Mouse (Mus musculus) liver, embryonic 13.5 days (tissue): ENCODE measurements around the gene St7l. TPM values are rescaled to one million over a fixed set of nuclear protein-coding genes. Genes with fewer than 3 reads are reported as not detected.

Experiments
- ATAC-seq: fragments of 200-750 bp; cut with Nextera tagmentation; 2 replicates; pipeline ENCODE4 v1.8.0; 2017; ENCODE audit warnings: low read depth, mild to moderate bottlenecking, moderate number of reproducible peaks, moderate library complexity
- DNase-seq: peaks from one replicate; pipeline ENCODE4 v3.0.0; 2022
- H3K27ac ChIP-seq: fragments of 300-500 bp; sonication (generic); 2 replicates; pipeline ENCODE4 v1.5.1; 2015; ENCODE audit warnings: moderate library complexity, mild to moderate bottlenecking, inconsistent platforms
- H3K27me3 ChIP-seq: fragments of 300-500 bp; sonication (generic); 2 replicates; pipeline ENCODE4 v1.6.1; 2015; ENCODE audit warnings: mild to moderate bottlenecking, inconsistent platforms
- H3K36me3 ChIP-seq: fragments of 300-500 bp; sonication (generic); 2 replicates; pipeline ENCODE4 v1.6.1; 2015; ENCODE audit warnings: mild to moderate bottlenecking, inconsistent platforms
- H3K4me1 ChIP-seq: fragments of 300-500 bp; sonication (generic); replicated peaks from 2 replicates; pipeline ENCODE4 v1.6.1; 2015; ENCODE audit warnings: inconsistent platforms
- H3K4me2 ChIP-seq: fragments of 300-500 bp; sonication (generic); 2 replicates; pipeline ENCODE4 v1.6.1; 2015; ENCODE audit warnings: inconsistent platforms, mild to moderate bottlenecking, moderate library complexity
- H3K4me3 ChIP-seq: fragments of 300-500 bp; sonication (generic); replicated peaks from 2 replicates; pipeline ENCODE4 v1.5.1; 2015; ENCODE audit warnings: mild to moderate bottlenecking, inconsistent platforms
- H3K9ac ChIP-seq: fragments of 300-500 bp; sonication (generic); 2 replicates; pipeline ENCODE4 v1.6.1; 2015; ENCODE audit warnings: mild to moderate bottlenecking, inconsistent platforms
- H3K9me3 ChIP-seq: fragments of 300-500 bp; sonication (generic); replicated peaks from 2 replicates; pipeline ENCODE4 v1.6.1; 2016; ENCODE audit warnings: inconsistent platforms
- WGBS: fragments of 180-500 bp; shearing (Covaris S2); methylation state at CpG from one replicate; pipeline ENCODE4 v1.1.7; 2015; ENCODE audit not compliant: insufficient replicate concordance; 5-methylcytosine and 5-hydroxymethylcytosine counted together
- polyA plus RNA-seq: library from polyadenylated mRNA; unstranded; fragments of >200 nt; fragmentation: Nextera tagmentation; extraction: Ambion mirVana; gene quantifications from 2 replicates; pipeline ENCODE4 v1.2.1, GENCODE M21; 2015

Gene St7l
- polyA plus RNA-seq, 1 experiment from 2014 or later, result 11.4 TPM

DNA sequence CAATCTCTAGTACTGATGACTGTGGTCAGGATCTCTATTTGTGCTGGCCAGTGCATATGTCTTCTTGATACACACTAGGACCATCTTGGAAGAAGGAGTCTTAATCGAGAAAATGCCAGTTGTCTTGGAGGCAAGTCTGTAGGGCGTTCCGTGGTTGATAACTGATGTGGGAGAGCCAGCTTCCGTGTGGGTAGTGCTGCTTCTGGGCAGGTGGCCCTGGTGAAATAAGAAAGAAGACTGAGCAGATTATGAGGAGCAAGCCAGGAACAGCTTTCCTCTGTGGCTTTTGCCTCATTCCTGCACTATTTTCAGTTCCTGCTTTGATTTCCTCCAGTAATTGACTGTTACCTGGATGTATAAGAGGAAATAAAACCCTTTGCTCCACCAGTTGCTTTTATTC is 41.6 kb downstream of the St7l start:
- Histone ChIP-seq H3K4me1 (no peaks in the 10 kb centered on the region), H3K4me2 (no peak overlapping the region), H3K27me3 (no peaks in the 10 kb centered on the region), H3K27ac (no peak overlapping the region), H3K9ac (no peak overlapping the region), H3K36me3 (no peaks in the 10 kb centered on the region), H3K9me3 (no peaks in the 10 kb centered on the region), H3K4me3 (no peak overlapping the region)
- ATAC-seq (no peak), DNase-seq (no peak)
- WGBS, result 68% methylated on average over 4 of the region's 4 CpGs

DNA sequence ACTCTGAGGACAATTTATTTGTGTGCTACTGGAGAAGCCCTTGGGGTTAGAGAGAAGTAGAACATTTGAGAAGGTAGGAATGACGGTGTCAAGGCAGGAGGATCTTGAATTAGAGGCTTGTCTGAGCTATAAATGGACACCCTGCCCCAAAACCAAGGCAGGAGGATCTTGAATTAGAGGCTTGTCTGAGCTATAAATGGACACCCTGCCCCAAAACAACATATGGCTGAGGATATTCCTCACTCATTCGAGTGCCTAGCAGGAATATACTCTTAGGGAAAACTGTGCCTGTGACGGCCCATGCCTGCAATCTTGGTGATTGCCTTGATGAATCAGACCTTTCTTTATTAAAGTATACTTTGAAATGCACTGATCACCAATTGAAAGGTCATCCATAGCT is 42.2 kb downstream of the St7l start:
- H3K27me3 ChIP-seq, result no peaks in the 10 kb centered on the region
- DNase-seq, result no peak
- no peak overlapping the region for H3K9ac ChIP-seq
- WGBS, result 72% methylated on average over 3 of the region's 3 CpGs
- ATAC-seq, result no peak
- no peak overlapping the region for H3K4me3 ChIP-seq
- H3K4me1 ChIP-seq, result no peaks in the 10 kb centered on the region
- H3K9me3 ChIP-seq, result no peaks in the 10 kb centered on the region
- H3K27ac ChIP-seq, result no peak overlapping the region
- no peak overlapping the region for H3K4me2 ChIP-seq
- no peaks in the 10 kb centered on the region for H3K36me3 ChIP-seq

DNA sequence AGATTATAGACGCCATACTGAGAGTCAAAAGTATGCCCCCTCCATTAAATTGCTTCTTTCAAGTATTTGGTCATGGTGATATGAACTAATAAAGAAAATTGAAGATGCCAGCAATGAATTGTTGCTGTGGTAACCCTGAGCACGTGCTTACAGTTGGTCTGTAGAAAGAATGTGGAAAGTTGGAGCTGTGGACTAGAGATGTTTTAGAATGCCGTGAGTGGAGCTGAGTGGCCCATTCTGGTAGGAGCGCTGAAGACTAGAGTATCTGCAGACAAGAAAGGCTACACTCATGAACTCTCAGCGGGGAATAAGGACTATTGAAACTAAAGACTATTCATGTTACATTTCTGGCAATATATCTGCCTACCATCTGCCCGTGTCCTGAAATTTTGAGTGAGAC is 45.4 kb downstream of the St7l start:
- H3K4me3 ChIP-seq, result no peak overlapping the region
- ATAC-seq, result no peak
- no peak for DNase-seq

DNA sequence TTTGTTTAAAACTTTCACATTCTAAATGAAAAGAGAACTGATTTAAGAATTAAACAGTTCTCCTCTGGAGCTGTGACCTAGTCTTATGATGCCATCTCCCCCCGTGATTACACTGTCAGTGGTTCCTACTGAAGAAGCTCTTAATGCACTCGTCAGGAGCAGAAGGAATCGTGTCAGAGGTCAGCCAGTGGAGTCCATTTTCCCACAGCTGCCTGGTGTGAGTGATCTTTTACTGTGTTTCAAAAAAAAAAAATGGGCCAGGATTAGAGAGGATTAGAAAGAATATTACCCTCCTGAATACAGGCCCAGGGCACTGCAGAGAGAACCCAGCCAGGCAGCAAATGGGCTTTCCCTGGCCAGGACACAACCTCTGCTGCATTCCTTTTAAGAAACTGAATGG is 51.2 kb downstream of the St7l start:
- no peak overlapping the region for H3K4me3 ChIP-seq
- no peak overlapping the region for H3K27ac ChIP-seq
- no peaks in the 10 kb centered on the region for H3K27me3 ChIP-seq
- ATAC-seq (no peak), DNase-seq (no peak)
- no peaks in the 10 kb centered on the region for H3K4me1 ChIP-seq
- 64% methylated on average over 3 of the region's 3 CpGs for WGBS
- no peaks in the 10 kb centered on the region for H3K9me3 ChIP-seq
- H3K36me3 ChIP-seq, result peaks cover 6% of the 10 kb centered on the region; the same call in 1 of the 2 replicates
- H3K9ac ChIP-seq, result no peak overlapping the region
- H3K4me2 ChIP-seq, result no peak overlapping the region

More for the DNA sequence above, 45.4 kb downstream of the St7l start:
- no peaks in the 10 kb centered on the region for H3K9me3 ChIP-seq
- H3K4me1 ChIP-seq, result no peaks in the 10 kb centered on the region
- peaks cover 4% of the 10 kb centered on the region; the same call in 1 of the 2 replicates for H3K36me3 ChIP-seq
- H3K27ac ChIP-seq, result no peak overlapping the region
- WGBS, result 86% methylated on average over 6 of the region's 6 CpGs
- no peak overlapping the region for H3K4me2 ChIP-seq
- no peak overlapping the region for H3K9ac ChIP-seq
- no peaks in the 10 kb centered on the region for H3K27me3 ChIP-seq

GRCm38 (mm10) chr3:104929385-104929784 is 65.6 kb downstream of the St7l start:
- no peaks in the 10 kb centered on the region for H3K27me3 ChIP-seq
- H3K4me1 ChIP-seq, result no peaks in the 10 kb centered on the region
- no peak overlapping the region for H3K4me2 ChIP-seq
- DNase-seq, result no peak
- 88% methylated on average over 6 of the region's 6 CpGs for WGBS
- H3K36me3 ChIP-seq, result peaks cover 18% of the 10 kb centered on the region
- no peak overlapping the region for H3K4me3 ChIP-seq
- no peak for ATAC-seq
- no peak overlapping the region for H3K27ac ChIP-seq
- no peak overlapping the region for H3K9ac ChIP-seq
- no peaks in the 10 kb centered on the region for H3K9me3 ChIP-seq

- ATAC-seq, result no peak
- H3K4me1 ChIP-seq, result 0 out of 2 replicates have a peak, but pooled peaks cover 6% of the 10 kb centered on the region
- no peak overlapping the region for H3K4me3 ChIP-seq
- no peak overlapping the region for H3K9ac ChIP-seq
- DNase-seq, result no peak
- peaks cover 6% of the 10 kb centered on the region for H3K36me3 ChIP-seq
- H3K27ac ChIP-seq, result no peak overlapping the region
- WGBS, result 69% methylated on average over 2 of the region's 2 CpGs
- H3K27me3 ChIP-seq, result no peaks in the 10 kb centered on the region
- no peaks in the 10 kb centered on the region for H3K9me3 ChIP-seq
- no peak overlapping the region for H3K4me2 ChIP-seq
These were observed 74.0 kb downstream of the St7l start for GRCm38 (mm10) chr3:104937728-104938305.

GRCm38 (mm10) chr3:104938327-104938726 is 74.5 kb downstream of the St7l start:
- no peak for DNase-seq
- Histone ChIP-seq H3K4me3 (no peak overlapping the region), H3K9ac (no peak overlapping the region), H3K9me3 (no peaks in the 10 kb centered on the region), H3K27ac (no peak overlapping the region), H3K4me2 (no peak overlapping the region), H3K4me1 (0 out of 2 replicates have a peak, but pooled peaks cover 6% of the 10 kb centered on the region), H3K27me3 (no peaks in the 10 kb centered on the region), H3K36me3 (peaks cover 6% of the 10 kb centered on the region)
- WGBS, result 41% methylated on average over 4 of the region's 4 CpGs
- no peak for ATAC-seq

DNA sequence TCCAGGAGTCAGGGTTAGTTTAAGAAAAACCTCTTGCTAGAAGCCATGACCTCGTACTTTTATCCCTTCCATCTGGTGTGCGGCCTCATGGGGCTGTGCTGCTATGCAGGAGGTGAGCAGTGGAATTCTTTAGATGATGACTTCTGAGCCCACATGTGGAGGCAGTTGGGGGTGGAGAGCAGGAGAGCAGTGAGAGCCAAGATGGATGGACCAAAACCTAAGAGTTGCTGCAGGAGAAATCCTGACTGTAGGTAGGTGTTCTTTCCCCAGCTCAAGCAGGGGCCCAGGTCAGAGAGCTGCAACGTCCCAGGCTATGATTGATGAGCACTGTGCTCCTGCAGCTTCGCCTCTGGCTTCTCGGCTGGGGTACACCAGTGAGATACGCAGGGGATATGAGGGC is 76.9 kb downstream of the St7l start:
- DNase-seq, result no peak
- Histone ChIP-seq H3K36me3 (peaks cover 7% of the 10 kb centered on the region; the same call in 1 of the 2 replicates), H3K9ac (no peak overlapping the region), H3K9me3 (no peaks in the 10 kb centered on the region), H3K4me3 (no peak overlapping the region), H3K4me1 (0 out of 2 replicates have a peak, but pooled peaks cover 6% of the 10 kb centered on the region), H3K4me2 (no peak overlapping the region), H3K27me3 (no peaks in the 10 kb centered on the region), H3K27ac (no peak overlapping the region)
- no peak for ATAC-seq
- 59% methylated on average over 6 of the region's 6 CpGs for WGBS

GRCm38 (mm10) chr3:104942682-104943081 is 78.9 kb downstream of the St7l start:
- DNase-seq (no peak), ATAC-seq (no peak)
- no peak overlapping the region for H3K9ac ChIP-seq
- H3K4me1 ChIP-seq, result 0 out of 2 replicates have a peak, but pooled peaks cover 6% of the 10 kb centered on the region
- WGBS, result 65% methylated on average over 5 of the region's 5 CpGs
- no peaks in the 10 kb centered on the region for H3K9me3 ChIP-seq
- H3K27ac ChIP-seq, result no peak overlapping the region
- peaks cover 20% of the 10 kb centered on the region for H3K36me3 ChIP-seq
- H3K4me2 ChIP-seq, result no peak overlapping the region
- no peak overlapping the region for H3K4me3 ChIP-seq
- H3K27me3 ChIP-seq, result no peaks in the 10 kb centered on the region

- H3K36me3 ChIP-seq, result peaks cover 20% of the 10 kb centered on the region
- 66% methylated on average over 8 of the region's 8 CpGs for WGBS
- no peak overlapping the region for H3K4me2 ChIP-seq
- no peak for ATAC-seq
- no peak overlapping the region for H3K27ac ChIP-seq
- 0 out of 2 replicates have a peak, but pooled peaks cover under 1% of the 10 kb centered on the region for H3K4me1 ChIP-seq
- no peaks in the 10 kb centered on the region for H3K27me3 ChIP-seq
- no peak overlapping the region for H3K9ac ChIP-seq
- H3K4me3 ChIP-seq, result no peak overlapping the region
- no peak for DNase-seq
- no peaks in the 10 kb centered on the region for H3K9me3 ChIP-seq
These were observed 79.5 kb downstream of the St7l start for GRCm38 (mm10) chr3:104943333-104943732.

- 74% methylated on average over 9 of the region's 9 CpGs for WGBS
- Histone ChIP-seq H3K9me3 (no peaks in the 10 kb centered on the region), H3K9ac (no peak overlapping the region), H3K4me1 (no peaks in the 10 kb centered on the region), H3K27me3 (no peaks in the 10 kb centered on the region), H3K27ac (no peak overlapping the region), H3K4me3 (no peak overlapping the region), H3K4me2 (no peak overlapping the region), H3K36me3 (peaks cover 17% of the 10 kb centered on the region)
- ATAC-seq (no peak), DNase-seq (no peak)
These were observed 81.1 kb downstream of the St7l start for GRCm38 (mm10) chr3:104944894-104945293.

DNA sequence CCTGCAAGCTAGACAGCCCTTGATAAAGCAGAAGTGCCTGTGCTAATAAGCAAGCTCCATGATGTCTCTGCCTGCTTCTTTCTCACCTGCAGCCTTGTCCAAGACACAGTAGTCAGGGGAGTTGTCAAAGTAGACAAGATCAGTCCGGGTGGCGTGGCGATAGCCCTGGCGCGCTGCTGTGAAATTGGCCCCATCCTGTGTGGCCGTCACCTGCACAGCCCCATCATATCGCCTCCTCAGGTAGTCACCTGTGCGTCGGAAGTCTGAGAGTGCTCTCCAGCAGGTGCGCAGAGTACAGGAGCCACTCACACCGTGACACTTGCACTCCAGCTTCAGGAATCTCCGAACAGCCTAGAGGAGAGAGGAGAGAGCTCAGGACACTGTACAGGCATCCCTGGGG is 87.1 kb downstream of the St7l start:
- WGBS, result 89% methylated on average over 12 of the region's 12 CpGs
- Histone ChIP-seq H3K9me3 (no peaks in the 10 kb centered on the region), H3K4me3 (no peak overlapping the region), H3K4me2 (no peak overlapping the region), H3K27me3 (no peaks in the 10 kb centered on the region), H3K36me3 (peaks cover 22% of the 10 kb centered on the region), H3K9ac (no peak overlapping the region), H3K4me1 (no peaks in the 10 kb centered on the region), H3K27ac (no peak overlapping the region)
- ATAC-seq (no peak), DNase-seq (no peak)
